Mouse (Mus musculus) CH12F3 (cell line): ENCODE data around the gene Lif.

Experiments
- in situ Hi-C: fragments of 300-500 bp; cut with MboI; formaldehyde crosslinking; loops from 2 replicates; pipeline ENCODE4 v1.14.3; 2020; ENCODE audit warnings: low sequenced_read_pairs

Gene Lif

GRCm38 (mm10) chr11:4228463-4228862, 28.9 kb upstream of the Lif start:
- in situ Hi-C loops, result no loop called here

GRCm38 (mm10) chr11:4229841-4230240, 27.5 kb upstream of the Lif start:
- in situ Hi-C loops, result no loop called here

GRCm38 (mm10) chr11:4231435-4231834, 25.9 kb upstream of the Lif start:
- in situ Hi-C loops, result no loop called here

GRCm38 (mm10) chr11:4232644-4233043, 24.7 kb upstream of the Lif start:
- in situ Hi-C loops, result no loop called here

- in situ Hi-C loops, result no loop called here
Observed at GRCm38 (mm10) chr11:4235052-4235655, 22.2 kb upstream of the Lif start.

DNA sequence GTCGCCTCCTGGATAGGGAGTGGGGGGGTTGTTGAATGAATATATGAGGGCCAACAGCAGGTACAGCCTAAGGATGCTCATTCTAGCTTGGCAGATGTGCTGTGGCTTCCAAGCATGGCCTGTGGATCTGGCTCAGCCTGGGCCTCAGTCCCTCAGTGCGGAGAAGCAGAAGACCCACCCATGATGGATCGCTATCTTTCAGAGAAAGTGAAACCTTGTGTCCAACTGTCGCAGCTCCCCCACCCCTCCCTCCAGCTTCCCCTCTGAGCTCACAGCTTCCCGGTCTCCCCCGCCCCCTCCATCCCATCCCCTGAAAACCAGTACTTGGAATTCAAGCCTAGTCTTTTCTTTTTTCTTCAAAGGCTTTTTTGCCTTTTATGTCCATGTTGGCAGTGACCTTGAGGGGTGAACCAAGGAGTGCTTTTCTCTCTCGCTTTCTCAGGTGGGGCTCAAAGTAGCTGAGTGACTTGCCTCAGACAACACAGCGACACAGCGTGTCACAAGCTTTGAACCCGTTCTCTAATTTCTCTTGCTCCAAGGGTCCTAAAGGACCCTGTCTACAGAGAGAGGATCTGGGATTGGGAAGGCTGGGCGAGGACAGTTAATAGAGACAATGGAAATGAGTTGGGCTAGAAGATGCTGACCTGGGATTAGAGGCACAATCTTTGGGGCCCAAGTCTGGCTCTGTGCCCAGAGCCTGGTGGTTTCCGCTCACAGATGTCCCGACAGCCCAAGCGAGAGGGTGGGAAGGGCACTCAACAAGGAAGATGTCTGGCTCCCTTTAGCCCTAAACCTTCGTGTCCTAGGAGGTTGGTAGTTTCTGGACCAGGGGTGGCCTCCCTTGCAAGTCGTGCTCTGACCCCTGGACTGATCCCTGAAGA, 21.5 kb upstream of the Lif start, which contains the start of gene Osm:
TSS of gene Osm (plus strand) at position 756 of the 881 bp plus-strand sequence.
- in situ Hi-C loops, result no loop called here

GRCm38 (mm10) chr11:4236546-4237067, 20.8 kb upstream of the Lif start:
- in situ Hi-C loops, result no loop called here

DNA sequence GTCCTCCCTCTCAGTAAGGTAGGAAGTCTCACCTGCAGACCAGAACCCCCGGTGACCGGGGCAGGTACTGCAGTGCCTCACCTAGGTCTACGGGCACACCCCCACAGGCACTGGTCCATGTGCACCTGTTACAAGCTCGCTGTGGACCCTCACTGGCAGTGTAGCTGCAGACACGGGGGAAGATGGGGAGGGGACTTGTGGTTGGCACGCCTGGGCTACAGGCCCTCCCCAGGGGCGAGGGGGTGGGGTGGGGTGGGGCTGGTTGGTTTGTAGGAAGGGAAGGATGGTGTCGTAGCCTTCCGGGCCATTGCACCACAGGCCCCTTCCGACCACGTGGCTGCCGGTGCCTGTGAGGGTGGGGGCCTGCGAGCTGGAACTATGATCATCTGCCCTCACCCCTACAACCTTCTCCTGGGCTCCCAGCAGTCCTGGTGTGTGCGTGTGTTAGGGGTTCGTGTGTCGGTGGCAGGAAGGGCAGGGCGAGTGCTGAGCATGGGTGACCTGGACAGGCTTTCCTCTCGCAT, 19.9 kb upstream of the Lif start:
- in situ Hi-C loops, result no loop called here

- in situ Hi-C loops, result no loop called here
Observed at GRCm38 (mm10) chr11:4238167-4238566, 19.2 kb upstream of the Lif start.

GRCm38 (mm10) chr11:4239691-4240090, 17.7 kb upstream of the Lif start:
- in situ Hi-C loops, result no loop called here

DNA sequence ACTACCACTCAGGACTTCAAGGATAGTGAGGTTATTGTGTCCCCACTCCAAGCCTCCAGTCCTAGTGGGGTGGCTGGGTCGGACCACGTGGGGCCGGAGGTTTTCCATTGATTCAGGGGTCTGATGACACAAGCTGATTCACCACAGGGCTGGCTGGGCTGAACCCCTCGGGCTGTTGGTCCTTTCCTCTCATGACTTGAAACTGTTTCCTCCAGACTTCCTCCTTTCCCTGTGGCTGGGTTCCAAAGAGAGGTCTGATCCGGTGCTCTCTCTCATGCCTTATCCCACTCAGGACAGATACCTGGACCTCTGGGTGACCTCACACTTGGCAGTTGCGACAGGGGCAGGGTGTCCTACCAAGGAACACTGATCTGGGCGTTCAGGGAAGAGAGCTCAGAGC, 17.2 kb upstream of the Lif start:
- in situ Hi-C loops, result no loop called here

DNA sequence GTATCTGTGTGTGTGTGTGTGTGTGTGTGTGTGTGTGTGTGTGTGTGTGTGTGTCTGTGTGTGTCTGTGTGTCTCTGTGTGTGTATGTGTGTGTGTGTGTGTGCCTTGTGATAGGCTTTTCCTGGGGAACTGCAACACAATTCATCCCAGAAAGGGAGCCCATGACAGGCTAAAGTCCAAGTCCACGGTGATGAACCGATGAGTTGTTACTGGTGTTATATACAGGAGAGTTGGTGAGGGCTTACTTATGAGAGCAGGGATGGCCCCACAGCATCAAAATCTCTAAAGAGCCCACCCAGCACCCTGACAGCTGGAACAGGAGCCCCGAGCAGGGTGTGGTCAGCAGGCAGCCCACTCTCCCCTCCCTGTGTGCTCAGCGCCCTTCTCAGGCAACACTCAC, 16.2 kb upstream of the Lif start:
- in situ Hi-C loops, result no loop called here

DNA sequence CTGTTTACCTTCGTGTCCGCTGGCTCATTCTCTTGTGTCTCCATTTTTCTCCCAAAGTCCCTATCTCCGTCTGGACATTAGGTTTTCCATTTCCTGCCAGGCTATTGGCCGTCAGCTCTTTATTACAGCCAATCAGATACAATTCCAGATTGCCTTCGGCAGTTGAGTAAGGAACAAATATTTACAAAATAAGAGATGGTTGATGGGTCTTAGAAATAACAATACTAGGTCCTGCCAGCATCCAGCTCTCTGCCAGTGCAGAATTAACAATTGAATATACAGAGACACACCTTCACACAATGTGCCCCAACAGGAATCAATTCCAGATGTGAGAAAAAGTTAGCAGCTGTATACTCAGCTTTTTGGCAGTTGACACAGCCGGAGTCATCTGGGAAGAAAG, 11.2 kb upstream of the Lif start:
- in situ Hi-C loops, result no loop called here

DNA sequence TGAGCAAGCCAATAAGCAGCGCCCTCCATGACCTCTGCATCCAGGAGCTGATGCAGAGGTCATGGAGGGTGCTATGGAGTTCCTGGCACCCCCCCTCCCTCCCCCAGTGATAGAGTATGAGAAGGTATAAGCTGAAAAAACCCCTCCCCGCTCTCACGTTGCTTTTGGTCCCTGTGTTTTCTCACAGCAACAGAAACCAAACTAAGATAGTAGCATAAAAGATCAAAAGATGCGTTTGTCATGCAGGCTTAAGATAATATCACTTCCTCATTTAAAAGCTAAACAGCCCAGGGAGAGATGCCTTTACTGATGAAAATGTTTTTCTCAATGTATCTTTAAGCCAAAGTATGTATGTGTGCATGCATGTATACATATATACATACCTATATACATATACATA, 10.7 kb upstream of the Lif start:
- in situ Hi-C loops, result no loop called here

- in situ Hi-C loops, result no loop called here
Observed at GRCm38 (mm10) chr11:4247201-4247959, 10.0 kb upstream of the Lif start.

DNA sequence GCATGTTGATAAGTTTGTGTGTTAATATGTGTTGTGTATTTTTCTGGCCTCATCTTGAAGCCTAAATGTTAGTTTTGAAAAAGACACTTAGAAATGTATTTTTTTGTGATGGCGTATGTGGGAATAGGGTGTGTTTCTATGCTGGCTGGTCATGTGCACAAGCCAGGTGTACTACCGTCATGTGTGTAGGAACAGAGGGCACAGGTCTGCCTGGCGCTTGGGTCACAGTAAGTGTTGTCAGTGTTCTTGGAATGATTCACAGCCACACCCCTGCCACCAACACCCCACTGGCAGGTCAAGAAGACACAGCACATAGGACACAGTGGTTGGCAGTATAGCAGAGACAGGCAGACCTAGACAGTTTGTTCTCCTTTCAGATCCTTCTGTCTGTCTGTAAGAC, 8.2 kb upstream of the Lif start:
- in situ Hi-C loops, result no loop called here

- in situ Hi-C loops, result loop anchor here (10.0 kb wide), 1 partner anchor 165 kb away; no protein-coding TSS in a partner anchor
Observed at GRCm38 (mm10) chr11:4250290-4250689, 7.1 kb upstream of the Lif start.

DNA sequence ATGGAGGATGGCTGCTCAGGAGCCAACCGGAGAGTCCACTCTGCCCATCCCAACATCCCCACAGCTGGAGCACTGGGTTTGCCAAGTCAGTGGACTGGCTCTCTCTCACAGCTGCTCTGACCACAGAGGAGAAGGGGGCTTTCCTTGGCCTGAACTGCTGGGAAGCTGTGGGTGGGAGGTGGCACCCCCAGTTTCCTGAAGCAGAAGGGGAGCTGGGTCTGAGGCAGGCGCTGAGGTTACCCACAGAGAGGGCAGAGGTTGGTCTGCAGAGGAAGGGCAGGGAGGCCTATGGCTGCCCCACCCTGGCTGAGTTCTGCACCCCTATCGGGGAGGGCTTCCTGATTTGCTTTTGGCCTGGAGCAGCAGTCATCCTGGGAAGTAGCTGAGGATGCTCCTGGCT, 6.0 kb upstream of the Lif start:
- in situ Hi-C loops, result loop anchor here (10.0 kb wide), 1 partner anchor 163 kb away; no protein-coding TSS in a partner anchor

DNA sequence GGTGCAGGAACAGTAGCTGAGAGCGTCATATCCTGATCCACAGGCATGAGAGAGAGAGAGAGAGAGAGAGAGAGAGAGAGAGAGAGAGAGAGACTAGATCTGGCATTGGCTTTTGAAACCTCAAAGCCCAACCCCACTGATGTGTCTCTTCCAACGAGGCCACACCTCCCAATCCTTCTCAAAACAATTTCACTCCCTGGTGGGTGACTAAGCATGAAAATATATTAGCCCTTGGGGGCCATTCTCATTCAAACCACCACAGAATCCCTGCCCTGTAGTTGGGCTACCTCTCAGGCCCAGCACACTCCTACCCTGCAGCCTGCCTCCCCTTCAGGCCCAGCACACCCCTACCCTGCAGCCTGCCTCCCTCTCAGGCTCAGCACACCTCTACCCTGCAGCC, 4.5 kb upstream of the Lif start:
- in situ Hi-C loops, result loop anchor here (10.0 kb wide), 1 partner anchor 162 kb away; no protein-coding TSS in a partner anchor

- in situ Hi-C loops, result loop anchor here (5.0 to 10.0 kb wide), 2 partner anchors 35 to 157 kb away; no protein-coding TSS in a partner anchor
Observed at GRCm38 (mm10) chr11:4257756-4258155, 399 bp downstream of the Lif start.

GRCm38 (mm10) chr11:4258657-4259082, 1.3 kb downstream of the Lif start:
- in situ Hi-C loops, result loop anchor here (5.0 to 10.0 kb wide), 2 partner anchors 36 to 156 kb away; no protein-coding TSS in a partner anchor
